Mouse (Mus musculus): ENCODE results near the gene Eloa. TPM values are rescaled to one million over a fixed set of nuclear protein-coding genes. Genes with fewer than 3 reads are reported as not detected.
"Not testable (repeated sequence)": the region's sequence is repeated elsewhere in the genome, so short reads cannot be mapped to it uniquely, and the experiment has no call there.

The Eloa gene
- polyA plus RNA-seq, 3 experiments from 2014 or later = 47.2 to 77.0 (median 56.2) TPM

DNA sequence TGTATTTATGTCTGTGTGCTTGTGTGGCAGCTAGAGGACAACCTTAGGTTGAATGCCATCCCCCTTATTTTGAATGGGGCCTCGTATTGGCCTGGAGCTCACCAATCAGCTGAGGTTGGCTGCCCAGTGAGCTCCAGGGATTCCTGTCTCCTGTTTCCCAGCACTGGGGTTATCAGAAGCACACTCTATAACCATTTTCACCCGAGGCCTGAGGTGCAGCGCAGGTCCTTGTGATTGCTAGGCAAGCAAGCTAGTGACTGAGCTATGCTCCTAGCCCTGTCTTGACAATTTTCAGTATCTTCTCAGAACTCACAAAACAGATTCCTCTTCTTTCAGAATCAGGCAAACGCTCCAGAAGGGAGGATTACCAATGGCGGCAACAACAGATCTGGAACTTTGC lies 37.0 kb downstream of the Eloa start:
- no peak for ATAC-seq

DNA sequence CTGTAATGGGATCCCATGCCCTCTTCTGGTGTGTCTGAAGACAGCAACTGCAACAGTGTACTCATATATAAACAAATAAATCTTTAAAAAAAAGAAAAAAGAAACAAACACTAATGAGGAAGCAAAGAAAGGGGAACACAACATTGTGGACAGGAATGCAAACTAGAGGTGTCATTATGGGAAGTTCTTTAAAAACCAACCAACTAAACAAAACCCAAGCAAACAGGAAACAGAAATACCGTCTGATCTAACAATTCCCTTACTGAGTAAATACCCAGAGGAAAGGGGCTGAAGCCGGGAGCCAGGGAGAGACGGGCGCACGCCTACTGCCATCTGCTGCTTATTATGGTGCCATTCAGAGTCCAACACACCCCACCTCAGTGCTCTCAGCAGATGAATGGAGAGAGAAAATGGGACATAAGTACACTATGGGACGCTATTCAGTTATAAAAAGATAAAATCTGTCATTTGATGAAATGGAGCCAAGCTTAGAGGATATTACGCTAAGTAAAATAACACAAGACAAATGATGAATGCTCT lies 40.0 kb downstream of the Eloa start:
- no peak for ATAC-seq

DNA sequence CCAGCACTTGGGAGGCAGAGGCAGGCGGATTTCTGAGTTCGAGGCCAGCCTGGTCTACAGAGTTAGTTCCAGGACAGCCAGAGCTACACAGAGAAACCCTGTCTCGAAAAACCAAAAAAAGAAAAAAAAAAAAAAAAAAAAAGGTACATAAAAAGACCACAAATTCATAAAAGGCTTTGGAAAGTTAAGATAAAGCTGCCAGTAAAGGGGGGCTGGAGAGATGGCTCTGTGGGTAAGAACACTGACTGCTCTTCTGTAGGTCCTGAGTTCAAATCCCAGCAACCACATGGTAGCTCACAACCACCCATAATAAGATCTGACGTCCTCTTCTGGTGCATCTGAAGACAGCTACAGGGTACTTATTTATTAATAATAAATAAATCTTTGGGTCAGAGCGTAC lies 41.3 kb downstream of the Eloa start:
- not testable (repeated sequence) for ATAC-seq

DNA sequence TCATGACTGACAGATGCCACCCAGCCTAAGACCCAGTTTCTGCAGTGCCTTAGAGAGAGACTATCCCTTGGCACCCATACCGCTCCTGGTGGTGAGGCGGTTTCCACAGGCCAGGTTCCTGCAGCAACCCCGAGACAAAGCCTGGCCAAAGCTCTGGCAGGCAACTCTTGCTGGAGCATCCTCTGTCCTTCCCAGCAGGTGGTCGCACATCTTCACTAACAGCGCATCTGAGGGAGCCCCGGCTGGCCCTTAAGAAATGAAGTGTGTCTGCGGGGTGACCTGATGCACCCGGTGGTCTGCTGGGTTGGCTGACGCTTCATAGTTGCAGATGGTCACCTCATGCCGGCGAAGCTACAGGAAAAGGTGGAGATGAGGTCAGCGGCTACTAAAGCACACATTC lies 45.4 kb downstream of the Eloa start:
- no peak for ATAC-seq

DNA sequence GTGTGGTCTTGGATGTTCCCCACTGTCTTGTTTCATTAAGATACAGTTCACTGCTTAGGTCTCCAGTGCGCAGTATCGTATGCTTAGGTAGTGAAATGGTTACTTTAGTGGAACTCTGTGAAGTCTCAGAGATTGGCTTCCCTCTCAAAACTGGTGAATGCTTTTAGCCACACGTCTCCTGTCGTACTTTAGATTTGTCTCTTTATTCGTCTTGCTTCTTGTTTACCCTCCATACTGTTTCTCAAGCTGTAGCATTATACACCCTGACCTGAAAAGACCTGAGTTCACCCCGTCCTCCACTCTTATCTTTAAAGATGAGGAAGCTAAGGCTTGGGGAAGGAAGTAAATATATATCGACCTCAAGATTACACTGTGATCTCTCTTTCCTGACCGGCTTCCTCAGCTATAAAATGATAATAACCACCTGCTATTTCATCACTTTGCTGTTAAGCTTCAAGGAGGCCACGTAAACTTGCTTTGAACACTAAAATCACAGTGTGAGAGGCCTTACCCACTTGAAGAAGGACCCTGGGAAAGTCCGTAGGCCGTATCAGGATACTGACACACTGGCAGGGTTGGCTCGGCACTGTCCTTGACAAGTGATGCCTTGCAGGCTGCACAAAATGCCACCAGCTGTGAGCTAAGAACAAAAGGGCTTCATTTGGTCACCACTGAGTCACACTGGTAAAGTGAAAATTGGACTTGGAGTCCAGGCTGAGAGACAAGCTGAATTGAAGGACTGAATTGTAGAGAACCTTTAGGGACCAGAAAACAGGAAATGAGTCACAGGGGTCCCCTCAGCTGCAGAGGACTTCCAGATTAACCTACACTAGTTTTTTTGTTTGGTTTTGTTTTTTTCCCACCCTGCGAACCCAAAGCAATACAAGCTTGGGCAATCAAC lies 48.4 kb downstream of the Eloa start:
- peak; percentile 27 for ATAC-seq

GRCm38 (mm10) chr4:135972556-135972906 lies 49.0 kb downstream of the Eloa start, which contains the start of gene Lypla2:
Lypla2 (minus strand) TSS chr4:135972626.
- peak; percentile 83 for ATAC-seq

DNA sequence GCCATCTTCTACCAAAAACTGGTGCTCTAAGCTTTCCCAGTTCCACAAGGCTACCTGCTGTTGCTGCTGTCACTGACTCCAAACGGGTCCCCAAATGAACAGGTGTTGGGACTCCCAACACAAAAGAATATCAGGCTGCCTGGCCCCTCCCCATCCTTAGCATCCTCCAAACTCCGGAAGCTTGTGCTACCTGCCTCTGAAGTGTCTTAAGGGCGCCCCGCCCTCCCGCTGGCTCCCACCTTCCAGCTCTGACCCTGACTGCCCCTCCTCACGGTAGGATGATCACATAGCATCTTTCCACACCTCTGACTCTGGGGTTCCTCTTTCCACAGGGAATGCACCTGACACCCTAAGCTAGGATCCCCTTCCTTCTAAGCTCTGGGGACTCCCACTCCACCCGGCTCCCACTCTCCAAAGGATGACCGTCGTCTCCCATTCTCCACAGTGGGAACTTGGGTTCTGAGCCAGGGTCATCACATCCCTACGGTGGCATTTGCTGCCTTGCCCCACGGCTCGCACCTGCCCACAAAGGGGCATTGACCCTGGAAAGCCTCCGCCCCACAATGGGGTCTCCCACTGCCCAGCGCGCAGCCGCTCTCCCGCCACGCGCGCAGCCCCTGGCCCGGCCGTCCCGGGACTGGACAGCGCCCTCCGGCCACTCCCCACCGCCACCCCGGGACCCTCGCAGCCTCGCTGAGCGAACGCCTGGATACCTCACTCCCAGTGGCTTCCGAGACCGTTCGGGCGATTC lies 49.6 kb downstream of the Eloa start:
- peak; percentile 49 for ATAC-seq

DNA sequence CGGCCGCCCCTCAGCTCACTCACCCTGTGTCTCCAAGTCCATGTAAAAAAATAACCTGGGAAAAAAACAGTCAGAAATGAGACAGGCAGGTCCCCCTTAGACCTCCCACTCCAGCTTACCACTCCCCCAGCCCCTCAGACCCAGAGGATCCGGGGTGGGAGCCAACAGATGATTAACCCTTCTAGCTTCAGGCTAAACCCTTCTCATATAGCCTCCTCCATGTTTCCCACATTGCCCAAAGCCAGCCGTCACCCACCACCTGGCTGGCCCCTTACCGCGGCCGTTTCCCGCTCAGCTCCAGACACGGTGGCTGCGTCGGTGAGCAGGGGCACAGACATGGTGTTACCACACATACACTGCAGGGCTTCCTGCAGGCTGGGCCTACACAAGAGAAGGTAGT lies 51.0 kb downstream of the Eloa start:
- ATAC-seq = no peak

GRCm38 (mm10) chr4:135969070-135969750 lies 52.4 kb downstream of the Eloa start:
- ATAC-seq = no peak

DNA sequence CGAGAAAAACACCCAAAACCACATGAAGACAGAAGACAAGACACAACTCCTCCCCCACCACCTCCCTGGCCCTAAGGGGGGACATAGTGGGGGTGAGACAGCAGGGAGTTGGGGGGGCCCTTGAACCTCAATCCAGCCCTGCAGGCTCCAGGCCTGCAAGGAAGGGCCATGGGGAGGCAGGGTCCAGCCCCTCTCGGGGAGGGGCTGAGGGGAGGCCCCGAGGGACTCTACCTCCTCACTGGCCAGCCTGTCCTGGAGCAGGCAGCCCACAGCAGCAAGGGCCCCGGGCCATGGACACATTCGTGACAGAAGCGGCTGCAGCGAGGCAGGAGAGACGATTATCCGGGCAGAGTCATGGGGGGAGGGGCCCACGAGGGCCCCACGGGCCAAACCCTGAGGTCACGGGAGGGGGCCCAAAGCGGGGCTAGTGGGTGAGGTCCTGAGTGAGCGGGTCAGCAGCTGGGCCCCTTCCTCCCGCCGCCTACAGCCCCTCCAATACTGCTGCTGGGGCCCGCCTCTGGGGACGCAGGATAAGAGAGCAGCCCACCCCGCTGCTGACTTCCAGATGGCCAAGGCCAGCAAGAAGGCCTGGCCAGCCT lies 53.2 kb downstream of the Eloa start:
- no peak for ATAC-seq

DNA sequence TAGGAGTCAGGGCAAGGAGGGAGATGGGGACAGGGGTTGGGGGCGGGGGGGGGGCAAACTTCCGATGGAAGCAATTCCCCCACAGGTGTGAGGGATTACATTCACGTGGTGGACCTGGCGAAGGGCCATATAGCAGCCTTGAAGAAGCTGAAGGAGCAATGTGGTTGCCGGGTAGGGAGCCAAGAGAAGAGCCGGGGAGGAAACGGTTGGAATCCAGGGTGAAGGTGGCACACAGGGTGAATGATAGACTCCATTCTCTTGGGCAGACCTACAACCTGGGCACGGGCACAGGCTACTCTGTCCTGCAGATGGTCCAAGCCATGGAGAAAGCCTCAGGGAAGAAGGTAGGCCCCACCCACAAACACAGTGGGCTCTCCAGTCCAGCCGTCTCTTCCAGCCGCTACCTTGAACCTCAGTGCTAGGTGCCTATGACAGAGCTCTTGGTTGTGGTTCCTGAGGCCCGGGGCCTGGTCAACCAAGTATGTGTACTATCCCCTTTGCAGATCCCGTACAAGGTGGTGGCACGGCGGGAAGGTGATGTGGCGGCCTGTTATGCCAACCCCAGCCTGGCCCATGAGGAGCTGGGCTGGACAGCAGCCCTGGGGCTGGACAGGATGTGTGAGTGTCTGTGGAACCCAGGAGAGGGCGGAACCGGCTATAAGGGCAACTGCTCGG lies 54.3 kb downstream of the Eloa start:
- no peak for ATAC-seq

- no peak for ATAC-seq
These were observed 55.3 kb downstream of the Eloa start for GRCm38 (mm10) chr4:135966283-135966682.

GRCm38 (mm10) chr4:135965113-135965512 lies 56.5 kb downstream of the Eloa start:
- ATAC-seq = no peak

GRCm38 (mm10) chr4:135964426-135964825 lies 57.1 kb downstream of the Eloa start:
- no peak for ATAC-seq

DNA sequence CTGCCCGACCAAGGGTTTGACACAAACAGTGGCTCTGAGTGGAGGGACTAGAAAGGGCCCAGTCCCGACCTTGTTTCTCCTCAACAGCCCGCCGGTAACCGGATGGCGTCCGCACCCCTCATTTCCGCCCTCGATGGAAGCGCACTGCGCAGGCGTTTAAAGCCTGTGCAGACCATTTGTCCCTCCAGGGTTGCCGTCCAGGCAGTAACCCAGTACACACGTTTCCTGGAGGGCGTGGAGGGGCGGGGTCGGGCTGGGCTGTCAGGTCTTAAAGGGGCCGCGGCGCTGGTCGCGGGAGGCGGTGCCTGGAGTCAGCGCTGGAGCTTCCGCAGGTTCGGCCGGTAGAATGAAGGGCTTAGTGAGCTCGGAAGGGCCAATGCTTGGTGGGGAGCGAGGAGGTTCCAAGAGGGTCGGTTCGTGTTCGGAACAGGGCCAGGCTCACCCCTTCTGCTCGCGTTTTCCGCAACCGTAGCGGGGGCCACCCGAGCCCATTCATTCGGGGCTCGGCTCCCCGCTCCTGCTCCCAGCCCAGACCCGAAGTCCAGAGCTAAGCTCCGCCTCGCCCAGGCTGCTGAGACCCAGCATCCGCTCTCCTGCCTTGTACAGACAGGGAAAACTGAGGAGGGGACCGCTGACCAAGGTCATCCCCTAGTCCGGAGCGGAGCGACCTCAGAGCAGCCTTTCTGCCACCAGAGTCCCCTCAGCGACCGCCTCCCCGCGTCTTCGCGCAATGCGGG lies 57.9 kb downstream of the Eloa start, which contains the start of gene Gale:
Gale (plus strand) TSS at position 271 of the 737 bp plus-strand sequence.
- peak; percentile 85 for ATAC-seq

- ATAC-seq = no peak
These were observed 58.6 kb downstream of the Eloa start for GRCm38 (mm10) chr4:135962946-135963345.

DNA sequence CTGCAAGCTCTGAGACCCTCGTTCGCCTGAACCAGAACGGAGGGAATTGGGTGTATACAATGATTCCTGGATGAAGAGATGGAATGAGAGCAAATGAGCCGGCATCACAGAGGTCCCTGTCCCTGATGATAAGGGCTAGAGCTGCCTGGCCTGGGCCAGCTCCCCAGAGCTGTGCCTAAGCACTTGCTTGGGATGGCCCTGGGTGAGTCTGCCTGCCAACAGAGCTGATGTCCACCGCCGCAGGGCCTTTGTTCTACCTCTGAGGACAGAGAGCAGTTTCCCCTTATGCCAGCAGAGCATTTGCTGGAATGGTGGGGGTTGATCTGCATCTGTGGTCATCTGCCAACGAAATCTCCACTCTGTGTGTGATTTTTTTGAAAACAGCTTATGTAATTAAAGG lies 59.4 kb downstream of the Eloa start:
- ATAC-seq = no peak

- no peak for ATAC-seq
These were observed 59.9 kb downstream of the Eloa start for GRCm38 (mm10) chr4:135961709-135962108.

DNA sequence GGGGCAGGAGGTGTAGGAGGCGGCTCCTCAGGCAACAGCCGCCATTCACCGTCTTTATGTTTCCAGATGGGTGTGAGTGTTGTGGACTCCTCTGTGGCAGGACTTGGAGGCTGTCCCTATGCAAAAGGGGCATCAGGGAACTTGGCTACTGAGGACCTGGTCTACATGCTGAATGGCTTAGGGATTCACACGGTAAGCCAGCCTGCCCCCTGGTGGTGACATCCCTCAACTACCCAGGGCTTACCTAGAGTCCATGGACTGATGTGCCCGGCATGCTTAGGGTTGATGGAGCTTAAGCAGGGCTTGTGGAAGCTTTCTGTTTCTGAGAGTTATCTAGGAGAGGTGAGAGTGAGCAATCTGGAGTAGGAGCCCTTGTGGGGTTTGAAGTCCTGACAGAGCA lies 60.8 kb downstream of the Eloa start:
- peak; percentile 52 for ATAC-seq

DNA sequence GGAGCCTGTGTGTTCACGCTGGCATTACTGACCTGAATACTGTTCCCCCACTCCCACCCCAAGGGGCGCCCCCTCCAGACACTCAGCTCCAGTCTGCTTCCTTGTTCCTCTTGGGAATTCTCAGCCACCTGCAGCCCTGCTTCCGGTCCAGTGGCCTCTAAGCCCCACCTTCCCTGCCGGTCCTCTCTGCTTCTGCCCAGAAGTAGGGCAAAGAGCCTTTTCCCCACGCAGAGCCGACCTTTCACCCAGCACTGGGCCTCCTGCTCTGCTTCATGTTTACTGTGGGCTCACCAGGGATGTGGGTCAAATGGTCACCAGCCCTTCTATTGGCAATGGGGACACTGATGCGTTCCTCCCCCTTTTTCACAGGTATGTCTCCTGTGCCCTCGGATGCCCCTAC lies 63.2 kb downstream of the Eloa start:
- ATAC-seq = no peak

DNA sequence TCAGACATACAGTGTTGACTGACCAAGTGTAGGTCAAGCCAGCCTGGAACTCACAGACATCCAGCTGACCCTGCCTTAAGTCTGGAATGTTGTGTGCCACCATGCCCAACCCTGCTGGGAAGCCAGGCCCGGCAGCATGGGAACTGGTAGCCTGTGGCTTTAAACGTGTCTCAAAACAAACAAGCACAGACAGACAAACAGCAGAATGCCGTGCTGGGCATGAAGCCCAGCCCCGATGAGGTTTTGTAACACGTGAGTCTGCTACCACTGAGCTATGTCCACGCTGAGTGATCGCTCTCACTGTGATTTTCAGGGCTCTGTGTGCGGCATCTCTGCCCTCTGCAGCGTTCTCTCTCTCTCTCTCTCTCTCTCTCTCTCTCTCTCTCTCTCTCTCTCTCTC lies 65.7 kb downstream of the Eloa start:
- no peak for ATAC-seq
